Mouse (Mus musculus) urinary bladder, postnatal 25 days (tissue): ENCODE data around the gene Shcbp1l.

Source experiments
- DNase-seq: peaks from one replicate; pipeline ENCODE4 v3.0.0; 2022; ENCODE audit warnings: low spot score

Shcbp1l gene

DNA sequence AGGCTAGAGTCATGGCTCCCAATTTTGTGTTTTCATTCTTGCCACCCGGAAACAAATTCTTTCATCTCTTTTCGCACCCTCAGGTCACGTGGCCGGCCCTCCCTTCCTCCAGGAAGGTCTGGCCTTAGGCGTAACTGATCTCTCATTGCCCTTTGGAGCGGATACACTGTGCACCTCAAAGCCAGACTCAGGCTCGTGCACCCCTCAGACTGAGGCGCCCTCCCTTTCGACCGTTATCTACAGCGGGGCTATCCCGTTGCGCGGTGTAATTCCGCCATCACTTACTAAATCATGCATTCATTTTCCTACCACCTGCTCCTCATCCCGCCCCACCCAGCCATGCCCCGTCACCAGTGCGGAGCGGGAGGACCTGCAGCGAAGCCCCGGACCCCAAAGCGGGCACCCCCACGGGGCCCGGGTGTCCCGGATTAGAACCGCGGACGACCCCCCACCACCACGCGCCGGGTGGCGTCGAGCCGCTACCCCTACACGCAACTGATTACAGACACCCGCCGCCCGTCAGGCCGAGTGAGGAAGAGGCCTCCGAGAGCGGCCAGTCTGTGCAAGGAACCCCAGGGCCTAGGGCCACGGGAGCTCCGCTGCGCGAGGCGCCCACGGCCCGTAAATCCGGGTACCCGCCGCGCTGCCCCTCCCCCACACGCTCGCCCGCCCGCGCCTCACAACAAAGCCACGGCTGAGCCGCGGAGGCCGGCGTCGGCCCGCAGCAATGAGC lies 62.0 kb downstream of the Shcbp1l start:
- peak; percentile 36 for DNase-seq

DNA sequence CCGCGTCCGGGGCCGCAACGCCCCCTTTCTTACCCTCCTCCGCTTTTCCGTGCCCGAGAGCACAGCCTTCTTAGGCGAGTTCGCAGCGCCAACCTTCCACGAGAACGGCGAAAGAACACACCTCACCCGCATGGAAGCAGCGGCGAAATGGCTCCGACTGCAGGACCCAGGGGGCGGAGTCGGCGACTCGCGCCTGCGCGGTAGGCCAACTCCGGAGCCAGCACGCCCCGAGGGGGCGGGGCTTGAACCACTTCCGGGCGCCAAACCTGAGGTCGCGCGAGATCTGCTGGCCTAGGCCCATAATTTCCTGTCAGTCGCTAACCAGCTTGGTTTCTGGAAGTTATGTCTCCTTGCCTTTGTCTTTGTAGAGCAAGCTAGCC lies 62.5 kb downstream of the Shcbp1l start, which contains the start of gene Dhx9:
Gene Dhx9, minus strand, starts transcription at position 161 of the 380 bp plus-strand sequence.
- DNase-seq, result peak; percentile 99

DNA sequence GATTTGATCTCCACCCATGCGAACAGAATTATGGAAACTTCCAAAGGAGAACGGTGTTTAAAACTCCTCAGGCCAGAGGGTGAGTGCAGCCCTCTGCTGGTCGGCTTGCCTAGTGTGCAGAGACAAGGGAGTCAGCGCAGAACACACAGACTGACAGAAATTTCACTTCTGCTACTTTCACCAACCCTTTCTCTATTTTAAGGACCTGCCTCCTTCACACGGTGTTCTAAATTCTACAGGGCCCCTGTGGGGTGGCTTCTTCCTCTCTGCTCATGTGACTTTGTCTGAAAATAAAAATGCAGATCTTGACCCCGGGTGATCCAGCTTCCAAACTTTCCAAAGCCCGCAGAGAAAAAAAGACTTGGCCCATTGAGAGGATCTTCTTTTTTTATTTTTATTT lies 64.2 kb downstream of the Shcbp1l start:
- no peak for DNase-seq

DNA sequence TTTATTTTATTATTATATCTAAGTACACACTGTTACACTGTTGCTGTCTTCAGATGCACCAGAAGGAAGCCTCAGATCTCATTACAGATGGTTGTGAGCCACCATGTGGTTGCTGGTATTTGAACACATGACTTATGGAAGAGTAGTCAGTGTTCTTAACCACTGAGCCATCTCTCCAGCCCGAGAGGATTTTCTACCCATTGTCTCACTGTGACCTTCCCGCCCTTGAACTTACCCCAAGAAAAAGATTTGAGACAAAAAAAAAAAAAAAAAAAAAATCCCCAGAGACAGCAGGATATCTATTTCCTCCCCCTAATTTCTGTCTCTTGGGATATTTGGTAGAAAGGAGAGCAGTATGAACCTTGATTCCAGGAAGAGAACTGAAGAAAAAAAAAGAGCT lies 64.6 kb downstream of the Shcbp1l start:
- DNase-seq, result no peak

DNA sequence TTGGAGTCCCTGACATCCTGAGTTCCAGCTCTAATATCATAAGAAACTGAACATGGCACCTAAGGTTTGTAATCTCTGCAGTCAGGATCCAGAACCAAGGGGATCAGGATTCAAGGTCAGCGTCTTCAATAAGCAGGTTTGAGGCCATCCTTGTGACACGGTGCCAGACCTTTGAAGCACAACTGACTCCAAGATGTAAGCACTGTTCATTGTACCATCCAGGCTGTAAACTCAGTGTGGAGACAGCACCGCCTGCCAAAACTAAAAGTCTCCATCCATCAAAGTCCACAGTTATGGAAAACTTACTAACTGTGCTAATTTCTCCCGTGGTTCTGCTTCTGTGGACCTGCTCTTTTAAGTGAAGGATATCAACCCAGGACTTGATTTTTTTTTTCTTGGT lies 65.0 kb downstream of the Shcbp1l start:
- DNase-seq, result no peak

DNA sequence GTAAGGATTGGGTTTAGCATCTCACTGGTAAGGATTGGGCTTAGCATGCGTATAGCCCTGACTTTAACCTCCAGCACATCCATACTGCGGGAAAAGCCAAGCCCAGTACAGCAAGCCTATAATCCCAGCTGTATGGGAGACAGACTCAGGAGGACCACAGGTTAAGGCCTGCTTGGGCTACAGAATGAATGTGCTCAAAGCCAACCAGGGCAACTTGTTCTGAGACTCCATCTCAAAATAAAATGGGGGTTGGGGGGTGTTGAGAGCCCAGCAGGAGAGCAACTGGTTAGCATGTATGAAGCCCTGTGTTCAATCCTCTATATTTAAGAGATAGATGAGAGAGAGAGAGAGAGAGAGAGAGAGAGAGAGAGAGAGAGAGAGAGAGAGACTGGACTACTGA lies 66.4 kb downstream of the Shcbp1l start:
- DNase-seq, result no peak

DNA sequence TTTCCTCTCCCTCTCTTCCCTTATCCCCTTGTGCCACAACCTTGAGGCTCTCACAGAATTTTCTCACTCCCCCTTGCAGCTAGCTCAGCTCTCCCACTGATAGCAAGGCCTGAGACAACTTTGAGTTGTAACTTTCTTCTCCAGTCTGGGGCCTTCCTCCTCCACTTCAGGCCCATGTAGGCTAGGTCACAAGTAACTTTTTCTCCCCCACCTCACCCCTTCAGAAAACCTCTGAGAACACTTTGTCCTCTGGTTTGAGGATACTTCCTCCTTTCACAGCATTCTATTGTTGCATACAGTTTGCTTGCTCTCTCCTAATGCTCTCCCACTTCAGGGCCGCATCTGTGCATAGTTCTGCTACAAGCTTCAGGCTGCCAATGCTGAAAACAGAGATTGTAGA lies 66.9 kb downstream of the Shcbp1l start:
- DNase-seq, result no peak

DNA sequence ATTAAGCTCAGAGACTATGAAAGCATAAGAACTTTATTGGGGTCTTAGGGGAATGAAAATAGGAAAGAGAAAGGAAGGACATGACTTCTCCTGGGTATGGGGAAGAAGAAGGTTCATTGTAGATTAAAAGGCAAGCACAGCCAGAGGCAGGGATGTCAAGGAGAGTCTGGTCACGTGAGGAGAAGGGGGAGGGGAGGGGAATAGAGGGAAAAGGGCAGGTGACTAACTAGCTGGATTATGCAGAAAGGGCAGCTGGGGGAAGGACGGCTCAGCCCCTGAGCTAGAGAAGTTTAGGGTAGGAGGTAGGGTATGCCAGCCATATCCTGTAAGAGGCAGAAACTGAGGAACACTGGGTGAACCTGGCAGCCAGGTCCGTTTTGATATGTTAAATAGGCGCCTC lies 68.4 kb downstream of the Shcbp1l start:
- no peak for DNase-seq

DNA sequence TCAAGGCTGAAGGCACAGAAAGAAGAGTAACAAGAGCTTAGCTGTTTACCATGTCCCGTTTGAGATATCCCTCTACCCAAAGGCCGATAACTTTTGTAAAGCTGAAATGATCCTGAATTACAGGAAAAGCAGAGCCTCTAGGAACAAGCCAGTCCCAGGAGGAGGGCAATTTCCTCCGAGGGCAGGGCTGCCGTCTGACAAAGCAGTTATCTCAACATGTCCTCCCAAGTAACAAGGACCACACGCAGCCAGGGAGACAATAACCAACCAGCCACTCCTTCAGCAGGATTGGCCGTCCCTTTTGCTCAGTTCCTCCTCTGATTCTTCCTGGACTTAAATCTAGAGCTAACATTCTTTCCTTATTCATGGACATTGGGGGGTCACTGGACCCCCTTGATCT lies 69.0 kb downstream of the Shcbp1l start:
- DNase-seq, result no peak

DNA sequence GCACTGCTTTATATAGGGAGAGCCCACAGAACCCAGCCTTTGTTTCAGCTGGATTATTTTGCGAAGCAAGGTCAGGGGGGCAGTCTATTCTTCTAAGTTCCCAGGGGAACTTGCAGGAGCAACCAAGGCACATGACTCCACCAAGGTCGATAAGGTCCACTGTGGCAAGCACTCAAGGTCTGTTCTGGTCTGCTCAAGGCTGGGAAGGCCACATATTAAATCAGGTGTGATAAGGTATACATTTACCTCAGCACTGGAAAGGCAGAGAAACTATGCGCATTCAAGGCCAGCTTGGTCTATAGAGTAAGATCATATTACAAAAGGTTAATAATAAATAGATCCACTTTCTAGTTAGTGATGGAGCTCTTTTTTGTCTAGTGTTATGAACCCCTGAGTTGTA lies 71.1 kb downstream of the Shcbp1l start:
- DNase-seq, result no peak

DNA sequence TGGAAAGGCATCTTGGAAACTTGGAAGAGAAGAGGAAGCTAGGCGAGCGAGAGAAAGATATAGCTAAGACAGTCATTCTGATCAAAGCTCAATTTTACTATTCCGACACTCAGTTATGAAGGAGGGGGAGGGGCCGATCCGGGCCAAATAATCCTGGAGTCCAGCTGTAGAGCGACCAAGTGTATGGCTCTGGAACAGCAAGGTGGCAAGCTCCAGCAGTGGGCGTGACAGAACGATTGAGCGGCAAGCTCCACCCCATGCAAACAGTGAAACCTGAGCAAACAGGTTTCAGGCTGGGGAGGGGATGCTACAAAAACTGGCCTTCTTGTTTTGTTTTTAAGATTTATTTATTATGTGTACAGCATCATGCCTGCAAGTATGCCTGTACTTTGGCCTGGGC lies 75.1 kb downstream of the Shcbp1l start:
- DNase-seq, result no peak

DNA sequence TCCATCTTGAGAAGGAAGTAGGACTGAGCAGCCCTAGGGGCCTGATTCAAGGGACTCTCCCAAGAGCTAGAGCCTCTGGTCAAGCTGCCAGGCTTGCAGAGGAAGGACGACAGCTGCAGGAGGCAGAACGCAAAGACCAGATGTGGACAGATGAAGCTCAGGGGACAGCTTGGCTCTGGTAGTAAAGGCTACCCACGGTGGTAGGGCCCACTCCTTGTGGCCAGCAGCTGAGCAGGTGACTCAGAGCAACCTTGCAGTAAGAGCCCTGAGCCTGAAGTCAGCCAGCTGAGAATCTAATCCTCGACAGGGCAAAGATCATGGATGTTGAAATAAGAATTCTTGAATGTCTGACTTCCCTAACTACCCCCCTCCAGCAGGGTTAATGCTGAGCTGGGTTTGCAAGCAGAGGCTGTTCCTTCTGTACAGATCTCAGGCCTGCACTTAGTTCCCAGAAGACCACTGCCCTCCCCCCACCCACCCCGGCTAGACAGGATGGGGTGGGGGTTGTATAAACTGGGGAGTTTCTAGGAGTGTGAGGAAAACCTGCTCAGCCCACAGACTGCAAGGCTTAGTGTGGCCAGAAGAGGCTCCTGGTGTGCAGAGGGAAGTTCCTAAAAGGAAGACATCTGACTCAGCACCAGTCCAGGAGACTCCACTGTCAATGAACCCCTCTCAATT lies 76.8 kb downstream of the Shcbp1l start:
- DNase-seq, result no peak
